Mouse (Mus musculus): ENCODE measurements around the gene Fam19a1. TPM values are rescaled to one million over a fixed set of nuclear protein-coding genes. Genes with fewer than 3 reads are reported as not detected.
"Not testable (repeated sequence)": the region's sequence is repeated elsewhere in the genome, so short reads cannot be mapped to it uniquely, and the experiment has no call there.

The Fam19a1 gene
- not detected in 2 replicates for total RNA-seq (2017)

- no peak for ATAC-seq (replicated peaks; ENCODE audit: low read depth, poor library complexity, severe bottlenecking)
Measured at GRCm38 (mm10) chr6:96112854-96113253, at the start of gene Fam19a1. Gene Fam19a1, plus strand, starts transcription at chr6:96113154.

GRCm38 (mm10) chr6:96071080-96071479 is 41.9 kb upstream of the Fam19a1 start:
- ATAC-seq (replicated peaks; ENCODE audit: low read depth, poor library complexity, severe bottlenecking) = no peak

- ATAC-seq (replicated peaks; ENCODE audit: low read depth, poor library complexity, severe bottlenecking) = no peak
Measured at GRCm38 (mm10) chr6:96071567-96071966, 41.4 kb upstream of the Fam19a1 start.

- no peak for ATAC-seq (replicated peaks; ENCODE audit: low read depth, poor library complexity, severe bottlenecking)
Measured at GRCm38 (mm10) chr6:96089961-96090360, 23.0 kb upstream of the Fam19a1 start.

GRCm38 (mm10) chr6:96093716-96094115 is 19.2 kb upstream of the Fam19a1 start:
- ATAC-seq (replicated peaks; ENCODE audit: low read depth, poor library complexity, severe bottlenecking) = no peak

GRCm38 (mm10) chr6:96098225-96098624 is 14.7 kb upstream of the Fam19a1 start:
- no peak for ATAC-seq (replicated peaks; ENCODE audit: low read depth, poor library complexity, severe bottlenecking)

- ATAC-seq (replicated peaks; ENCODE audit: low read depth, poor library complexity, severe bottlenecking) = no peak
Measured at GRCm38 (mm10) chr6:96111656-96112055, 1.3 kb upstream of the Fam19a1 start.

- ATAC-seq (replicated peaks; ENCODE audit: low read depth, poor library complexity, severe bottlenecking) = no peak
Measured at GRCm38 (mm10) chr6:96114151-96114550, 1.2 kb downstream of the Fam19a1 start.

GRCm38 (mm10) chr6:96116148-96116533 is 3.2 kb downstream of the Fam19a1 start:
- peak; percentile 37; the same call in 1 of the 2 replicates for ATAC-seq (replicated peaks; ENCODE audit: low read depth, poor library complexity, severe bottlenecking)

- peak; percentile 67 for ATAC-seq (replicated peaks; ENCODE audit: low read depth, poor library complexity, severe bottlenecking)
Measured at GRCm38 (mm10) chr6:96116534-96117272, 3.7 kb downstream of the Fam19a1 start.

- ATAC-seq (replicated peaks; ENCODE audit: low read depth, poor library complexity, severe bottlenecking) = no peak
Measured at GRCm38 (mm10) chr6:96143326-96143725, 30.4 kb downstream of the Fam19a1 start.

- no peak for ATAC-seq (replicated peaks; ENCODE audit: low read depth, poor library complexity, severe bottlenecking)
Measured at GRCm38 (mm10) chr6:96165403-96165802, 52.4 kb downstream of the Fam19a1 start.

- ATAC-seq (replicated peaks; ENCODE audit: low read depth, poor library complexity, severe bottlenecking) = no peak
Measured at GRCm38 (mm10) chr6:96165818-96166379, 52.9 kb downstream of the Fam19a1 start, which contains the start of gene 1700123L14Rik. Gene 1700123L14Rik, minus strand, starts transcription at chr6:96166243.

GRCm38 (mm10) chr6:96167031-96167430 is 54.1 kb downstream of the Fam19a1 start:
- no peak for ATAC-seq (replicated peaks; ENCODE audit: low read depth, poor library complexity, severe bottlenecking)

- ATAC-seq (replicated peaks; ENCODE audit: low read depth, poor library complexity, severe bottlenecking) = no peak
Measured at GRCm38 (mm10) chr6:96173681-96174080, 60.7 kb downstream of the Fam19a1 start.

GRCm38 (mm10) chr6:96178530-96178929 is 65.6 kb downstream of the Fam19a1 start:
- ATAC-seq (replicated peaks; ENCODE audit: low read depth, poor library complexity, severe bottlenecking) = no peak

GRCm38 (mm10) chr6:96183392-96183791 is 70.4 kb downstream of the Fam19a1 start:
- no peak for ATAC-seq (replicated peaks; ENCODE audit: low read depth, poor library complexity, severe bottlenecking)

- ATAC-seq (replicated peaks; ENCODE audit: low read depth, poor library complexity, severe bottlenecking) = no peak
Measured at GRCm38 (mm10) chr6:96186517-96186916, 73.6 kb downstream of the Fam19a1 start.

GRCm38 (mm10) chr6:96198991-96199390 is 86.0 kb downstream of the Fam19a1 start:
- ATAC-seq (replicated peaks; ENCODE audit: low read depth, poor library complexity, severe bottlenecking) = not testable (repeated sequence)

- no peak for ATAC-seq (replicated peaks; ENCODE audit: low read depth, poor library complexity, severe bottlenecking)
Measured at GRCm38 (mm10) chr6:96205395-96205794, 92.4 kb downstream of the Fam19a1 start.

GRCm38 (mm10) chr6:96234806-96235205 is 121.9 kb downstream of the Fam19a1 start:
- ATAC-seq (replicated peaks; ENCODE audit: low read depth, poor library complexity, severe bottlenecking) = no peak

GRCm38 (mm10) chr6:96244320-96244719 is 131.4 kb downstream of the Fam19a1 start:
- ATAC-seq (replicated peaks; ENCODE audit: low read depth, poor library complexity, severe bottlenecking) = no peak
